Mouse (Mus musculus): ENCODE data around the gene Ccdc114.

Ccdc114 gene

DNA sequence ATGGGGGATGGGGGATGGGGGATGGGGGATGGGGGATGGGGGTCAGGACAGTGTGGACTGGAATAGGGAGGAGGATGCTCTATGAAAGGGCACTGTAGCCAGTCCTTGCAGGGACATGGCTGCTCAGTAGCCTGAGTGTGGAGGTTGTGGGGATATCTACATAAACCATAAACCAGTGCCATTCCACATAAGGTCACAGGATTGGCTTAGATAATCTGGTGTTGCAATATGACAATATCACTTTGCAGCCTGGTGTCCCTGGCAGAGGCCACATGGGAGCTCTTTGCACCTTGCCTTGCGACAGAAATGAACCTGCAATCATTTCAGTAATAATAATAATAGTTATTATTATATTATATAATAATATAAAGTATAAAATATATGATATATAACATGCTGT, 64.5 kb downstream of the Ccdc114 start:
- no peak for DNase-seq

- DNase-seq: no peak
Observed at GRCm38 (mm10) chr7:45992470-45992869, 68.6 kb downstream of the Ccdc114 start.

Measured in cerebellum, adult 11-12 months (tissue).